Mouse (Mus musculus) common myeloid progenitor, adult 5-6 weeks (primary cell): ENCODE measurements around the gene Itgal. TPM values are rescaled to one million over a fixed set of nuclear protein-coding genes. Genes with fewer than 3 reads are reported as not detected.
"Not testable (repeated sequence)": the region's sequence is repeated elsewhere in the genome, so short reads cannot be mapped to it uniquely, and the experiment has no call there.

Experiments
- ATAC-seq: replicated peaks from 2 replicates; pipeline ENCODE4 v1.8.0; 2016; ENCODE audit warnings: low read depth, mild to moderate bottlenecking, moderate TSS enrichment, inconsistent platforms; ENCODE audit not compliant: poor library complexity, severe bottlenecking
- total RNA-seq: library from RNA; stranded (forward); fragments of 200-1000, 187-1606 nt; gene quantifications from 2 replicates; pipeline ENCODE4 v1.2.3, GENCODE M21; 2017

The Itgal gene
- 26.1 and 31.6 TPM in 2 replicates for total RNA-seq

DNA sequence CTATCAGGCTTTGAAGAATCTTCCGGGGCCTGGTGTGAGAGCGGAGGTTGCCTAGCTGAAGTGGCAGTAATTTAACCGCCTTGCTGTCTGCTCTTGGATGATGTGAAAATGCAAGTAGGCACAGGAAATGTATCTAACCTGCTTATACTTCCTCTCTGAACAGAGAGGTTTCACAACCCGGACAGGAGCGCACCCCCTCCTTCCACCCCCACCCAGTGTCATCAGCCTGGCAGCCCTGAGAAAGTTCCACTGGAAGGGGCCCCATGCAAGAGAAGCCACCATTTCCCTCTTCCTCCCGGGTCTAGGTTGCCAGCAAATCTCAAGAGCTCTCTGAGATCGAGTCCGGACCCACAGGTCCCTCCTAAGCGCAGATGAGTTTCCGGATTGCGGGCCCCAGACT is at the start of gene Itgal:
TSS of gene Itgal (plus strand) at position 163 of the 400 bp plus-strand sequence.
- ATAC-seq: peak; percentile 92

DNA sequence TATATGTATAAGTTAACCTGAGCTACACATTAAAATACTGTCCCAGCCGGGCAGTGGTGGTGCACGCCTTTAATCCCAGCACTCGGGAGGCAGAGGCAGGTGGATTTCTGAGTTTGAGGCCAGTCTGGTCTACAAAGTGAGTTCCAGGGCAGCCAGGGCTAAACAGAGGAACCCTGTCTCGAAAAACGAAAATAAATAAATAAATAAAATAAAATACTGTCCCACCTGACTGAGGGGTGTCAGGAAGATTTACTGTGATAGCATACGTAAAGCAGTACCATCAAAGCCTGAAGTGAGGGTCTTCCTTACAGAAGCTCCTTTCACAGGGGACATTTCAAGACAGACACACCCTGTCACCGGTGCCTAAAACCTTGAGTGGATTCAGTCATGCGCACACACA is 45.5 kb upstream of the Itgal start:
- not testable (repeated sequence) for ATAC-seq

DNA sequence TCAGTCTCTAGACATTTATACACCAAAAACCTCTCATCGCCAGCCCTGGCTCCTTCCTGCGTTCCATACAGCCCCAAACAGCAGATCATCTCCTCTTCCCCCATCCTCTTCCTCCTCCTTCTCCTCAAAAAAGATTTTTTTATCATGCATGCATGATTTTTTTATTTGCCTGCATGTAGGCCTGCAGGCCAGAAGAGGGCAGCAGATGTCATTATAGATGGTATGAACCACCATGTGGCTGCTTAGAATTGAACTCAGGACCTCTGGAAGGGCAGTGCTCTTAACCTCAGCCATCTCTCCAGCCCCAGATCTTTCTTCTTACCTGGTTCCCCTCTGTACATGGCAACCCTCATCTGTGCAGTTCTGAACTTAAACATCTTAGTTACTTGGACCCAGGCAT is 43.6 kb upstream of the Itgal start:
- 0 out of 2 replicates have a peak, but pooled peaks have one; percentile 14 for ATAC-seq

DNA sequence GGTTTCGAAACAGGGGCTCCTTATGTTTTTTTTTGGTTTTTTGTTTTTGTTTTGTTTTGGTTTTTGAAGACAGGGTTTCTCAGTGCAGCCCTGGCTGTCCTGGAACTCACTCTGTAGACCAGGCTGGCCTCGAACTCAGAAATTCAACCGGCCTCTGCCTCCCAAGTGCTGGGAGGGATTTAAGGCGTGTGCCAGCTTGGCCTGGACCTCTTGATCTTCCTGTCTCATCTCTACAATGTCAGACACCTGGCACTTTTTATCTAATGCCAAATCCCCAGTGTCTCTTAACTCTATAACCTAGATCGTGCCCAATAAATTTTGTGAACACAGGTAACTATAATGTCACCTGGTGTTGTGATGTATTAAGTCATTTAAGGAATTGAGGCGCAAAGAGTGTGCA is 42.7 kb upstream of the Itgal start:
- no peak for ATAC-seq

DNA sequence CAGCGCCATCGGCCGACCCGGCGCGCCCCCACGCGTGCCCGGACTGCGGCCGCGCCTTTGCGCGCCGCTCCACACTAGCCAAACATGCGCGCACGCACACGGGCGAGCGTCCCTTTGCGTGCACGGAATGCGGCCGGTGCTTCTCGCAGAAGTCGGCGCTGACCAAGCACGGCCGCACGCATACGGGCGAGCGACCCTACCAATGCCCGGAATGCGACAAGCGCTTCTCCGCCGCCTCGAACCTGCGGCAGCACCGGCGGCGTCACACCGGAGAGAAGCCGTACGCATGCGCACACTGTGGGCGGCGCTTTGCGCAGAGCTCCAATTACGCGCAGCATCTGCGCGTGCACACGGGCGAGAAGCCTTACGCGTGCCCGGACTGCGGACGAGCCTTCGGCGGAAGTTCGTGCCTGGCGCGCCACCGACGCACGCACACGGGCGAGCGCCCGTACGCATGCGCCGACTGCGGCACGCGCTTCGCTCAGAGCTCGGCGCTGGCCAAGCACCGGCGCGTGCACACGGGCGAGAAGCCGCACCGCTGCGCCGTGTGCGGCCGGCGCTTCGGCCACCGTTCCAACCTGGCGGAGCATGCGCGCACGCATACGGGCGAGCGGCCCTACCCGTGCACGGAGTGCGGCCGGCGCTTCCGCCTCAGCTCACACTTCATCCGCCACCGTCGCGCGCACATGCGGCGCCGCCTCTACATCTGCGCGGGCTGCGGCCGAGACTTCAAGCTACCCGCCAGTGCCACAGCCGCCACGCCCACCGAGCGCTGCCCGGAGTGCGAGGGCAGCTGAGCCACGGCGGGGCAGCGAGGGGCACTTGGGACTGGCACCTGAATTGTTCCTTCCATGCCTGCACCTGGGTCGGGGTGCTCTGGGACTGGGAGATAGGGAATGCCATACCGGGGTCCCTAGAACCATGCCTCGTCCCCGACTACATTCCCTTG is 42.0 kb upstream of the Itgal start:
- peak; percentile 69 for ATAC-seq

DNA sequence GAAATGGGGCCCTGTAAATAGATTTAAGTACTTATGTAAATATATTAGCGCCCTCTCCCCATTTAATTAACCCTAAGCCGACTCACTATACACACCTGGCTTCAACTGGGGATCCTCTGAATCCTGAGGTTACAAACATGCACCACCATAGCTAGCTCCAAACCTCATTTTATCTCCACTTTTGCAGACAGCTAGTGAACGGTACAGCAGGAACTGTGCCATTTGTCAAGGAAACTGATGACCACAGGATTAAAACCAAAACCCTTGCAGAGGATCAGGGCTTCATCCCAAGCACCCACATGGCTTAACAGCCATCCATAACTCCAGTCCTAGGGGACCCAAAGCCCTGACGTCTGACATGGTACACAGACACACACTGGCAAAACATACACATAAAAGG is 41.1 kb upstream of the Itgal start:
- ATAC-seq: peak; percentile 24

DNA sequence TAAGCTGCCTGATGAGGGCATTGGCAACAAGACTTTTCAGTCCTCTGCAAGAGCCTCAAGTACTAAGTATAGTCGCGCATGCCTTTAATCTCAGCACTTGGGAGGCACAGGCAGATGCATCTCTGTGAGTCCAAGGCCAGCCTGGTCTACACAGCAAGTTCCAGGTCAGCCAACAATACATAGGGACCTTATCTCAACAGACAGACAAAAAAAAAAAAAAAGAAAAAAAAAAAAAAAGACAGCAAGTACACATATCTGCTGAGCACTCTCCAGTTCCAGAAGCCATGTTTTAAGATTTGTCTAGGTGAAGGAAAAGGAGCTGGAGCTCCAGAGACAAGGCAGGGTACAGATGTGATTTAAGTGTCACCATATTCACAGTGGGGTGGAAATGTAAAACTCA is 40.1 kb upstream of the Itgal start:
- ATAC-seq: no peak

DNA sequence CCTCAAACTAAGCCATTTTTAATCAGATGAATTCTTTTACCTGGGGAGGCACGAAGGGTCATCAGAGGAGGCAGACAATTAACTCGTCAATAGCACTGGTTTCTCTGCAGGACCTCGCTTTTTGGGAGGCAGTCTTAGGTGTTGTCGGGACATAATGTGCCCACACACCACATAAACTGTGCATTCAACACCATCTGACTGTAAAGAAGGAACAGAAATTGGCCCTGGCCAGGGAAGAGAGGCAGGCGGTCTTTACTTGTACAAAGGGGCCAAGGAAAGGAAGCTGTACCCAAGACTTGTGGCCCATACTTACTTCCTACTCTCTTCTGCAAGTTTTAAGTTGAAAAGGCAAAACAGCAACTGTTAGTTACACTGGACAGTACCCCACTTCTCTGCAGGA is 39.5 kb upstream of the Itgal start:
- no peak for ATAC-seq

DNA sequence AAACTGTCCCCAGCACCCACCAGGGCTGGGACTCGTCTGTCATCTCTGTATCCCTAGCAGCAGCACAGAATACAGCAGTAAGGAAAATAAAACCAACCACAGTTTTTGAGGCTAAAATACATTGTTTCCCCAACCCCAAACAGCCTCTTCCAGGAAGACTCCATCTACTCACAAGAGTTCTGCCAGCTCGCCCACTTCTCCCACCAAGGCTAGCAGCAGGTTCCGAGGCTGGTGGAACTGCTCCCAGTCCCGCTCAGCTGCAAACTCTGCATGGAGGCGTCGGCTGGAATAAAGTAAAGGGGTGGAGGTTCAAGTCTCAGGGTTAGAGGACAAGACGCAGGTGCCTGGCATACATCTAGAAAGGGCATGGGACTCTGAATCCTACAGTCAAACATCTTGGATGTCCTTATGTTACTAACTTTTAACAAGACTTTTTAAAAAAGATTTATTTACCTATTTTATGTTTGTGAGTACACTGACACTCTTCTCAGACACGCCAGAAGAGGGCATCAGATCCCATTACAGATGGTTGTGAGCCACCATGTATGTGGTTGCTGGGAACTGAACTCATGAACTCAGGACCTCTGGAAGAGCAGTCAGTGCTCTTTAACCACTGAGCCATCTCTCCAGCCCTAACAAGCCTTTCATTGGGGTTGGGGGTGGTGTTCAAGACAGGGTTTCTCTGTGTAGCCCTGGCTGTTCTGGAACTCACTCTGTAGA is 36.7 kb upstream of the Itgal start:
- ATAC-seq: no peak

DNA sequence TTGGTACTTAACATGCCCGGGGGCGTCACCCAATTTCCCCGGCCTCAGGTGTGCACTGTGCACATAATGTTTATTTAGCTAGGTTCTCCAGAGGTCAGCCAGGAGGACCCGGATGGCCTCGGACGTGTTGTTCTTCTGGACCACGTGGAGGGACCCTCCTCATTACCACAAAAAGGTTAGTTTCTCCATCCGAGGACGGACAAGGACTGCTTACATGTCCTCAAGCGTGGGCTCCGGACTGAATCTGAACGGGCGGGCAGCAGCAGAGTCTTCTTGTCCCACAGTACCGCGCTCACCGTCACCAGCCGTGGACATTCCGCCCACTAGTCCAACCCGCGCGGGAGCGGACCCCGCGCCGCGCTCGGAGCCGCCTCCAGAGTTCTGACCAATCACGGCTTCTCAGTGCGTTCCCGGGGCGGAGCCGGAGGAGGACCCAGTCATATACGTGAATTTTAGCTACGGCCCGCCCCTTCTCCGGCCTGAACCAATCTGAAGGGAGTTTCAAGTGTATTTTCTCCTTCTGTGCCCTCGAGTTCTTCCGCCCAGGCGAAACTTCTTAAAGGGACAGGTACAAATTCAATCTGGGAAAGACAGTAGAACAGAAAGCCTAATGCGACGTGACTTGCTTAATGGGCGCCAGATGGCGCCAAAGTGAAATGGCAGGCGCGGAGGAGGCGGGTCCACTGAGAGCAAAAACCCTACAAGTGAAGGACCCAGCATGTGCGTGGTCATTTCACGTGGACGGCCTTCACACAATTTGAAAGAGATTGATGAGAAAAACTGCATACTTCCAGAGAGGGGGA is 35.5 kb upstream of the Itgal start, which contains the start of gene Dctpp1:
TSS of gene Dctpp1 (minus strand) at position 401 of the 803 bp plus-strand sequence.
- peak; percentile 91 for ATAC-seq

DNA sequence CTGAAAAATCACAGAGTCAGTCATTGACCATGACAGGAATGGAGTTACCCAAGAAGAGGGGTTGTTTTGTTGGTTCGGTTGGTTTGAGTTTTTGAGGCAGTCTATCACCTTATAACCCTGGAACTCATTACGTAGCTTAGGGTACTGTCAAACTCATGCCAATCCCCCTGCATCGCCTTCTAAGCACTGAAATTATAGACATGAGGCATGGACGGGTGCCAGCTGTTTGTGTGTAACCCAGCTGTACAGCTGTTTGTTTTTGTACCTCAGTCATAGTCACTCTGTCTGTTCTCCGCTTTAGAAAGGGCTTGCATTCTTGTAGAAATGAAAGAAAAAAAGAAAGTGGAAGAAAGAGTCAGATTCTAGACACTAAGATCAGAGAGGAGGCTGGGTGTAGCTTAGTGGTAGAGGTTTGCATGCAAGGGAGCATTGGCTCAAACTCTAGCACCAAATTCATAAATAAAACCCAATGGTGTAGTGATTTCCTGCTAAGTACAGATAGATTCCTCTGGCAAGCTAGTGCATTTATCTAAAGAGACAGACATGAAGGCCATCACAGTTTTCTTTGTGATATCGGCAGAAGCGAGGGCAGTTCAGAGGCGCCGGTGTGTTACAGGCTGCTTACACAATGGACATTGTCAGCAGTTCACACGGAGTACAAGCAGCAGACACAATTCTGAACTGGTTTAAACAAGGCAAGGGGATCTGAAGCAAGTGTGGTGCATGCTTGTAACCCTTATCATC is 33.7 kb upstream of the Itgal start:
- no peak for ATAC-seq

DNA sequence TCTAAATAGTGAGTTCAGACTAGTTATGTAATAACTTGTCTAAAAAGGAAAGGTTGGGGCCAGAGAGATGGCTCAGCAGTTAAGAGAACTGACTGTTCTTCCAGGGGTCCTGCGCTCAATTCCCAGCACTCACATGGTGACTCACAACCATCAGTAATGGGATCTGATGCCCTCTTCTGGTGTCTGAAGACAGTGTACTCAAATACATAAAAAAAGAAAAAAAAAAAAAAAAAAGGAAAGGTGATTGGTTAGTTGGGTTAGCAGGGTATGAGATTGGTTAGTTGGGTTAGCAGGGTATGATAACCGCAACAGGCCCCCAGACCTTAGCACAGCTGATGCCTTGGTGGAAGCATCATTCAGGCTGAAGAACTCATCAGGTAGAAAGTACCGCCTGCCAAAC is 32.5 kb upstream of the Itgal start:
- no peak for ATAC-seq

DNA sequence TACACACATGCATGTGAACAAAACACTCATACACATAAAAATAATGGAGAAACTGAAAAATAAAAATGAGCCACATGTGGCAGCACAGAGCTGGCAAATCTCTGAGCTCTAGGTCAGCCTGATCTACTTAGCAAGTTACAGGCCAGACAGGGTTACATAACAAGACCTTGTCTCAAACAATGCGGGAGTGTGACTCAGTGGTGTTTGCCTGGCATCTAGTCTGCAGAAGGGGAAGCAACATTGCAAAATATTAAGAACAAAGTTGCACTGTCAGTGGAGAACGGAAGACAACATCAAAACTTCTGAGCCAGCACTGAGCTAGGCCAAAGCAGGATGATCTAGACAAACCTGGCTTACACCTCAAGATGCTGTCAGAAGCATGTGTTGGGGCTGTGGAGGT is 25.8 kb upstream of the Itgal start:
- peak; percentile 40 for ATAC-seq

DNA sequence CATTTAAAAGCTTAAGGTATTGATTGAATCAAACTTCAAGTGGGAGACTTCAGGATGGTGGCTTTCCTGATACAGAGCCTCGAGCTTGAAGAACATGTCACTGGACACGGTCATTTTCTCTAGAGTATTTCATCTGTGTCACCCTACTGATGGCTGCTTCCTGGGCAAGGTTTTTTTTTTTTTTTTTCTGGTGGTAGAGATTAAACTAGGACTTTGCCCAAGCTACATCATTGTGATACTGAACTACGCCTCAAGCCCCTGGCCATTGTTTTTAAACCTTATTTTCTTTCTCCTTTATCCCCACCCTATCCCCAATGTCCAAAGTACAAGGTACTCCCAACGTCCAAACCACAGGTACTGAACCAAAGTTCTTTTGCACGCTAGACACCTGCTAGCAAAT is 25.4 kb upstream of the Itgal start:
- ATAC-seq: no peak

DNA sequence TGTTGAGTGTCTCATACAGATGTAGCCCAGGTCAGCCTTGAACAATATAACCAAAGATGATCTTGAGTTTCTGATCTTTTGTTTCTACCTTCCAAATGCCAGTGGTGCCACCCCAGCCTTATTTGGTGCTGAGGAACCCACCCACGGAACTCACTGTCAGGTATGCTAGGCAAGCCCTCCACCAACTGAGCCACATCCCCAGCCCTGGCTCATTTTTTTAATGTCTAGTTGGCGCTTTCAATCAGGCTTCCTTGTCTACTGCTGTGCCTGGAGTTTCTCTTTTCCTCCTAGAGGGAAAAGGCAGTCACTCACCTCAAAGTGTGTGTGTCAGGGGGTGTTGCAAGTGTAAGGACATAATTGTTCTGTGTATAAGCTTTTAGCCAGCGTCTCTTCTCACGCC is 25.0 kb upstream of the Itgal start:
- no peak for ATAC-seq

DNA sequence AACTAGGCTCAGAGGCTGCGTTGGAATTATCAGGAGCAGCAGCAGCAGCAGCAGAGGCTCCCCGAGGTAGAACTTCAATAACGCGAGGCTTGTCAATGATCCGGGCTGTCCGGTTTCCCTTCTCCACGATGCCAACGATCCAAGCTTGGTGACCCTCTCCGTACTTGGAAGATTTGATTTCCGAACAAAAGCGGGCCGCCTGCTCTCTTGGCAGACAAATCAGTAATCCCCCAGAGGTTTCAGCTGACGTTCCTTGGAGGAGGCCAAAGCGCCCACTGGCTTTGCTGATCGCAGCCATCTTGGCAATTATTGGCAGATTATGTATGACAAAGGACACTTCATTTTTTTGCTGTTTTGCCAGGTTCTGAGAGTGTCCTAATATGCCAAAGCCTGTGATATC is 23.5 kb upstream of the Itgal start:
- no peak for ATAC-seq

DNA sequence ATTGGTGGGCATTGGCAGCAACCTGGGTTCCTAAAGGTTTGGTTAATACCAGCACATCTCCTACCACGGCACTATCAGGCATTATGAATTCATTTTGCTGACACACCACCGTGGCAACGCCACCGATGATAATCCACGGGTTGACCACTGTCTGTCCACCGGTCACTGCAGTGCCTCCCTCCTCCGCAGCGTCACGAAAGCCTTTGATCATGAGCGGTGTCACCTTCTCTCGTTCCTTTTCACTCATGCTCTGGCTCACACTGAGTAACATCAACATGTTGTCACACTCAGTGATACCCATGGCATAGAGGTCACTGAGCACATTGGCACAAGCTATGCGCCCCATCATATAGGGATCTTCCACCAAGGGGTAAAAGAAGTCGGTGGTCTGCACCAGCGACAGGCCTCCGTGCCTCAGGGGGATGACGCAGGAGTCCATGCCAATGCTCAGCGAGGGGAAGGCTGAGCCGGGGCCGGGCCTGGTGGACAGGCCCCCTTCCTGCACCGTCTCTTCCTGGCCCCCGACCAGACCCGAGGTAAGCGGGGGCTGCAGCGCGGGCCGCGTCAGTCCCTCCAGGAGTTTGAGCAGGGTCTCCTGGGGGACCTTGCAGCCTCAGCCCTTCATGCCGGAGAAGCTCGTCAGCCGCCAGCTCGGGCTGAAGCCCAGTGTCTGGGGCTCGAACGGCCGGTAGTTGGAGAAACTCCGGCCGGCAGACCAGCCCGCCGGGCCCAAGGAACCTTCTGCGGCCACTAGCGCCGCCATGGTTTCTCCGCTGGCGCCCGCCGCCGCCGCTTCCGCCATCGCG is 22.7 kb upstream of the Itgal start:
- peak; percentile 22; the same call in 1 of the 2 replicates for ATAC-seq

DNA sequence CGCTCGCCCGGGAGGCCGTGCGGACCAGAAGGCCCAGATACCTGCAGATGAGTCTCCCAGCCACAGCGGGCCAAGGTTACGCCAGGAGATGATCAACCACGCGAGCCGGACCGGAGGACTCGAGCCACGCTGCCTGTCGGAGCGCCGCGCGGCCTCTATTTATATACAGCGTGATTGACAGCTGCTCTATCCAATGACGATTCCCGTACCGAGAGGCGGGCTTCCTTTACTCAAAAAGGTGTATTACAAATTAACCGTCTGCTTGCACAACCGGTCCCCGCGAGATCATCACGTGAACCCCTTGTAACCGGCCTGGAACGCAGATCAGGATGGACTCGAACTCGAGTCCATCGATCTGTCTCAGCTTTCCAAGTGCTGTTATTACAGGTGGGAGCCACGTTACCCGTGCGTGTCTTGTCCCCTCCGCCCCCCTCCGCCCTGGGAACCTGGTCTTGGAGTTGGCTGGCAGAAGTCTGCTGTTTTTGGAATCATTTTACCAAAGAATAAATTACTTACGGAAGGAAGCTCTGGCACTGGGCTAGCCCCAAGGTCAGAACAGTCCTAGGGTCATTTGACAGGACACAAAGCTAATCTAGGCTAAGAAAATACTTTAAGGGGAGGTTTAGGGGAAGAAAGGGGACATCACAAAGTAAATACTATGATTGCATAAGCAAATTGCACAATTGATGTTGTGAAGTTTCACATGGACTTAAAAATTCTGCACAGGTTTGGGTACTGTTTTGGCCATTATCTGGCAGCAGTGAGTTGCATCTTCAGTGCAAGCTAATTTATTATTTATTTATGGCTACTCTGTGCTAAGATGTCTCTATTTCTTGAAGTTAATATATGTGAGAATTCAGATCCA is 21.9 kb upstream of the Itgal start, which contains the start of gene Sephs2:
TSS of gene Sephs2 (minus strand) at position 131 of the 865 bp plus-strand sequence.
- peak; percentile 83 for ATAC-seq
